Mouse (Mus musculus) cerebellum, adult (tissue): Measurements from ENCODE around the gene Iqgap3.
A peak's percentile ranks its signal among the peaks of the same experiment; 100 is the strongest.

Source experiments
- ATAC-seq: cut with Nextera tagmentation; 2 replicates; pipeline ENCODE4 v1.9.2; 2017; ENCODE audit warnings: mild to moderate bottlenecking, moderate library complexity, mixed read lengths; ENCODE audit not compliant: insufficient number of reproducible peaks, low FRiP score, low TSS enrichment

The Iqgap3 gene

GRCm38 (mm10) chr3:88081345-88082223 lies at the start of gene Iqgap3:
Gene Iqgap3 (plus strand): TSS chr3:88081971.
- ATAC-seq = peak; percentile 93

GRCm38 (mm10) chr3:88033506-88033905 lies 48.3 kb upstream of the Iqgap3 start:
- no peak for ATAC-seq

GRCm38 (mm10) chr3:88035561-88036293 lies 46.0 kb upstream of the Iqgap3 start:
- no peak for ATAC-seq

- peak; percentile 95 for ATAC-seq
These were observed 38.9 kb upstream of the Iqgap3 start, which contains the start of gene Gpatch4 for GRCm38 (mm10) chr3:88042661-88043421. Gene Gpatch4 (plus strand): TSS chr3:88043108.

GRCm38 (mm10) chr3:88049532-88049931 lies 32.2 kb upstream of the Iqgap3 start:
- ATAC-seq = no peak

- ATAC-seq = no peak
These were observed 24.7 kb upstream of the Iqgap3 start for GRCm38 (mm10) chr3:88057030-88057429.

GRCm38 (mm10) chr3:88057902-88058696 lies 23.7 kb upstream of the Iqgap3 start, which contains the start of gene Naxe:
Gene Naxe (minus strand): TSS chr3:88058495.
- peak; percentile 91 for ATAC-seq

- no peak for ATAC-seq
These were observed 13.4 kb upstream of the Iqgap3 start for GRCm38 (mm10) chr3:88068386-88068785.

GRCm38 (mm10) chr3:88071783-88072182 lies 10.0 kb upstream of the Iqgap3 start:
- peak; percentile 58; the same call in 1 of the 2 replicates for ATAC-seq

- no peak for ATAC-seq
These were observed 8.1 kb upstream of the Iqgap3 start for GRCm38 (mm10) chr3:88073631-88074030.

GRCm38 (mm10) chr3:88074351-88074750 lies 7.4 kb upstream of the Iqgap3 start:
- no peak for ATAC-seq

- ATAC-seq = no peak
These were observed 7.0 kb upstream of the Iqgap3 start for GRCm38 (mm10) chr3:88074766-88075165.

- no peak for ATAC-seq
These were observed 4.3 kb upstream of the Iqgap3 start for GRCm38 (mm10) chr3:88077441-88077840.

GRCm38 (mm10) chr3:88078204-88078603 lies 3.6 kb upstream of the Iqgap3 start, which contains the start of gene Ttc24:
Gene Ttc24 (minus strand): TSS chr3:88078304.
- no peak for ATAC-seq

GRCm38 (mm10) chr3:88082224-88082618 lies 450 bp downstream of the Iqgap3 start:
- no peak for ATAC-seq

- ATAC-seq = no peak
These were observed 892 bp downstream of the Iqgap3 start for GRCm38 (mm10) chr3:88082663-88083062.

- ATAC-seq = no peak
These were observed 2.2 kb downstream of the Iqgap3 start for GRCm38 (mm10) chr3:88084001-88084400.

- ATAC-seq = no peak
These were observed 3.7 kb downstream of the Iqgap3 start for GRCm38 (mm10) chr3:88085459-88085858.

GRCm38 (mm10) chr3:88087688-88088087 lies 5.9 kb downstream of the Iqgap3 start:
- ATAC-seq = no peak

- no peak for ATAC-seq
These were observed 8.3 kb downstream of the Iqgap3 start for GRCm38 (mm10) chr3:88090106-88090505.
